14 mouse cellular contexts compared by ENCODE assay signal in genomic region chr4:155346350-155346749, GRCm38 (mm10). TPM values are rescaled to one million over a fixed set of nuclear protein-coding genes. Genes with fewer than 3 reads are reported as not detected.
DNase-seq lines count a peak whose midpoint lies in the region; ATAC-seq and TF ChIP-seq lines count a peak whose summit lies in the region.
"Had no signal": no experiment of that assay in that cellular context is flagged by ENCODE, and none has a peak within 500 bp of the region (broad histone marks: within the 10 kb centered on the region; RNA-seq: fewer than 3 reads in every experiment).

No protein-coding gene starts in this region.

- no peak overlapping the region for H3K4me3 ChIP-seq in midbrain, embryonic 13.5 days (replicated peaks)
- no peak overlapping the region for H3K4me3 ChIP-seq in midbrain, embryonic 11.5 days (ENCODE audit: low read depth, low read length)
- peak overlapping the region; percentile 64; the same call in 1 of the 2 replicates for H3K4me3 ChIP-seq in forebrain, embryonic 15.5 days
- H3K4me3 ChIP-seq in hindbrain, postnatal 0 days (ENCODE audit: low read length): no peak overlapping the region

- H3K9me3 ChIP-seq in midbrain, embryonic 13.5 days: no peaks in the 10 kb centered on the region
- H3K9me3 ChIP-seq in midbrain, embryonic 11.5 days (ENCODE audit: control insufficient read depth, low read length): no peaks in the 10 kb centered on the region
- no peaks in the 10 kb centered on the region for H3K9me3 ChIP-seq in forebrain, embryonic 15.5 days
- H3K9me3 ChIP-seq in hindbrain, postnatal 0 days (ENCODE audit: low read length): no peaks in the 10 kb centered on the region
- H3K9me3 ChIP-seq: heart, embryonic 10.5 days; kidney, embryonic 15.5 days; limb, embryonic 12.5 days; midbrain, embryonic 12.5 days; stomach, embryonic 15.5 days had no signal

- H3K36me3 ChIP-seq in midbrain, embryonic 13.5 days: no peaks in the 10 kb centered on the region
- no peaks in the 10 kb centered on the region for H3K36me3 ChIP-seq in midbrain, embryonic 11.5 days (ENCODE audit: control insufficient read depth, insufficient read depth, low read length)
- no peaks in the 10 kb centered on the region for H3K36me3 ChIP-seq in forebrain, embryonic 15.5 days
- H3K36me3 ChIP-seq in hindbrain, postnatal 0 days (ENCODE audit: insufficient read depth, low read length): no peaks in the 10 kb centered on the region
- no peaks in the 10 kb centered on the region for H3K36me3 ChIP-seq in splenic B cell, adult 2 months (ENCODE audit: control insufficient read depth, insufficient read depth, low read length, poor library complexity, severe bottlenecking)
- H3K36me3 ChIP-seq: heart, embryonic 10.5 days; kidney, embryonic 15.5 days; limb, embryonic 12.5 days; midbrain, embryonic 12.5 days; stomach, embryonic 15.5 days had no signal

- no peak for TF ChIP-seq CTCF in hindbrain, postnatal 0 days (IDR thresholded peaks at IDR 0.05; ENCODE audit: low read depth)

- WGBS in midbrain, embryonic 13.5 days: 90% methylated on average over 12 of the region's 12 CpGs
- WGBS in midbrain, embryonic 11.5 days: 94% methylated on average over 12 of the region's 12 CpGs
- 91% methylated on average over 12 of the region's 12 CpGs for WGBS in forebrain, embryonic 15.5 days
- WGBS in hindbrain, postnatal 0 days: 88% methylated on average over 12 of the region's 12 CpGs

- peak overlapping the region; percentile 83 for H3K4me2 ChIP-seq in midbrain, embryonic 13.5 days (replicated peaks)
- no peak overlapping the region for H3K4me2 ChIP-seq in midbrain, embryonic 11.5 days
- H3K4me2 ChIP-seq in forebrain, embryonic 15.5 days (replicated peaks): no peak overlapping the region
- H3K4me2 ChIP-seq in hindbrain, postnatal 0 days (ENCODE audit: low read depth, low read length): no peak overlapping the region

- peaks cover 33% of the 10 kb centered on the region for H3K4me1 ChIP-seq in midbrain, embryonic 13.5 days (replicated peaks)
- peaks cover 10% of the 10 kb centered on the region for H3K4me1 ChIP-seq in midbrain, embryonic 11.5 days (ENCODE audit: control insufficient read depth, insufficient read depth, low read length)
- H3K4me1 ChIP-seq in forebrain, embryonic 15.5 days: peaks cover 26% of the 10 kb centered on the region
- peaks cover 12% of the 10 kb centered on the region; the same call in 1 of the 2 replicates for H3K4me1 ChIP-seq in hindbrain, postnatal 0 days (ENCODE audit: insufficient read depth, low read length)

- peak overlapping the region; percentile 91; the same call in 1 of the 2 replicates for H3K9ac ChIP-seq in midbrain, embryonic 13.5 days (replicated peaks)
- no peak overlapping the region; the same call in 1 of the 2 replicates for H3K9ac ChIP-seq in midbrain, embryonic 11.5 days (ENCODE audit: low read length)
- H3K9ac ChIP-seq in forebrain, embryonic 15.5 days (replicated peaks): no peak overlapping the region
- H3K9ac ChIP-seq in hindbrain, postnatal 0 days (replicated peaks; ENCODE audit: low read length): no peak overlapping the region

- no peak for ATAC-seq in midbrain, embryonic 13.5 days
- ATAC-seq in midbrain, embryonic 11.5 days (ENCODE audit: low FRiP score): no peak
- ATAC-seq in forebrain, embryonic 15.5 days (replicated peaks): no peak
- ATAC-seq in hindbrain, postnatal 0 days: no peak

- DNase-seq in midbrain, embryonic 11.5 days (ENCODE audit: low spot score, missing footprints): no peak
- no peak for DNase-seq in hindbrain, postnatal 0 days (ENCODE audit: low spot score)
- peak; percentile 23 for DNase-seq in splenic B cell, adult 2 months (ENCODE audit: low read depth, low spot score)
- DNase-seq in kidney, adult 11 months: no peak
- no peak for DNase-seq in spleen, adult 12 weeks (ENCODE audit: low spot score)
- DNase-seq: thymus, postnatal 4 days had no signal

- peaks cover 5% of the 10 kb centered on the region; the same call in 1 of the 2 replicates for H3K27me3 ChIP-seq in midbrain, embryonic 13.5 days
- peaks cover 8% of the 10 kb centered on the region for H3K27me3 ChIP-seq in midbrain, embryonic 11.5 days (ENCODE audit: control insufficient read depth, insufficient read depth, low read length)
- no peaks in the 10 kb centered on the region for H3K27me3 ChIP-seq in forebrain, embryonic 15.5 days
- H3K27me3 ChIP-seq in hindbrain, postnatal 0 days (ENCODE audit: insufficient read depth, low read length): no peaks in the 10 kb centered on the region
- no peaks in the 10 kb centered on the region; the same call in 1 of the 2 replicates for H3K27me3 ChIP-seq in splenic B cell, adult 2 months (ENCODE audit: control insufficient read depth, insufficient read depth, low read length, poor library complexity, severe bottlenecking)

- peak overlapping the region; percentile 96; the same call in 1 of the 2 replicates for H3K27ac ChIP-seq in midbrain, embryonic 13.5 days
- no peak overlapping the region for H3K27ac ChIP-seq in midbrain, embryonic 11.5 days (ENCODE audit: low read depth, low read length)
- peak overlapping the region; percentile 94 for H3K27ac ChIP-seq in forebrain, embryonic 15.5 days (replicated peaks)
- H3K27ac ChIP-seq in hindbrain, postnatal 0 days: peak overlapping the region; percentile 90; the same call in 1 of the 2 replicates
- H3K27ac ChIP-seq: kidney, embryonic 15.5 days; limb, embryonic 12.5 days; stomach, embryonic 15.5 days had no signal

RNA-seq across cellular contexts. Expression of gene Prkcz, which starts 14.8 kb away (rescaled TPM):
- polyA plus RNA-seq in midbrain, embryonic 13.5 days (2015; fragmentation: Nextera tagmentation; extraction: Ambion mirVana): 56.7 and 59.5 TPM in 2 replicates
- 17.6 and 18.3 TPM in 2 replicates for polyA plus RNA-seq in midbrain, embryonic 11.5 days (2014; fragmentation: Nextera tagmentation; extraction: Ambion mirVana)
- polyA plus RNA-seq in forebrain, embryonic 15.5 days (2015; fragmentation: Nextera tagmentation; extraction: Ambion mirVana): 62.2 and 69.1 TPM in 2 replicates
- 85.0 and 85.1 TPM in 2 replicates for total RNA-seq in hindbrain, postnatal 0 days (2014; rRNA removed)
- polyA plus RNA-seq in hindbrain, postnatal 0 days (2015; fragmentation: Nextera tagmentation; extraction: Ambion mirVana): 80.4 and 84.2 TPM in 2 replicates

RNA-seq across cellular contexts. Expression of gene Gabrd, which starts 51.6 kb away (rescaled TPM):
- 0.11 TPM in 1 of 2 replicates, not detected in the other for polyA plus RNA-seq in midbrain, embryonic 13.5 days (2015; fragmentation: Nextera tagmentation; extraction: Ambion mirVana)
- polyA plus RNA-seq in midbrain, embryonic 11.5 days (2014; fragmentation: Nextera tagmentation; extraction: Ambion mirVana): not detected in 2 replicates
- 1.8 and 2.6 TPM in 2 replicates for polyA plus RNA-seq in forebrain, embryonic 15.5 days (2015; fragmentation: Nextera tagmentation; extraction: Ambion mirVana)
- total RNA-seq in hindbrain, postnatal 0 days (2014; rRNA removed): 0.42 and 0.72 TPM in 2 replicates
- polyA plus RNA-seq in hindbrain, postnatal 0 days (2015; fragmentation: Nextera tagmentation; extraction: Ambion mirVana): 0.29 and 0.50 TPM in 2 replicates
- total RNA-seq: heart, postnatal 36 days had no signal
- polyA plus RNA-seq: heart, embryonic 10.5 days; kidney, embryonic 15.5 days; midbrain, embryonic 12.5 days; stomach, embryonic 15.5 days had no signal
